ENCODE assay signal across 28 mouse cellular contexts in the genomic region with DNA sequence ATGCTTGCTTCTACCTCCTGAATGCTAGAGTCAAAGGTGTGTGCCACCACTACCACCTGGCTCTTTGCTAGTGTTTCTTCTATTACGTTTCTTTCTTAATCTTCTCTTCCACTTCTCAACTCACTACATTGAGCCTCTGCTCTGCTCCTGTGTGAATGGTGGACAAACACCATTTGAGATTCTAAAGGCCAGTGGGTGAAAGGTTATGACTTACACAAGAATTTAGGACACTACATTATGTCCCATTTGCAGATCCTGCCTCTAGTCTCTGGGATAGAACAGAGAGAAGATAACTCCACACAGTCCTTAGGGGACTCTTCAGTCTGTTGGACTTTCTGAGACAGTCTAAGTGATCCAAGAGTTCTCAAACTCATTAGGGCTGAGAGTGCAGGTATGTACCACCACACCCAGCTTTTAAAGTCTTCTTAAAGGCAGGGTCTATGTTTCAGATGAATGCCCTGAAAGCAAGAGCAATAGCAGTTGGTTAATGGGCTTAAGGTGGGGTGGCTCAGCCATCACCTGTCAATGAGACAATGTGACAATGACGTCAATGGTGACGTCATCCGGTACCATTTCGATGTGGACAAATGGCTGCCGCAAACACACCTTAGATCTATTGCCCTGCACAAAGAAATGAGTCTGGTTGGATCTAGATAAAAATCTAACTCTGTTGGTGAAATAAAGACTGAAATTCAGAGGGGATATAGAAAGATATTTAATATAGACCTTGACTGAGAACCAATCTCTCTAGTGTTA.
"Had no signal": no experiment of that assay in that cellular context is flagged by ENCODE, and none has a peak within 500 bp of the region (broad histone marks: within the 10 kb centered on the region; RNA-seq: fewer than 3 reads in every experiment).

No protein-coding gene starts in this region.

- H3K4me3 ChIP-seq: embryonic facial prominence, embryonic 10.5 days; embryonic facial prominence, embryonic 12.5 days; embryonic facial prominence, embryonic 13.5 days; embryonic facial prominence, embryonic 15.5 days; erythroblast, embryonic 14.5 days; forebrain, embryonic 10.5 days; forebrain, embryonic 12.5 days; forebrain, embryonic 13.5 days; forebrain, embryonic 15.5 days; gastrocnemius, adult 2 months had no signal

- H3K27me3 ChIP-seq: forebrain, embryonic 13.5 days; forebrain, embryonic 15.5 days had no signal

- ATAC-seq: forebrain, embryonic 13.5 days; forebrain, embryonic 14.5 days; forebrain, embryonic 15.5 days; forebrain, embryonic 16.5 days; forebrain, postnatal 0 days had no signal

- H3K4me1 ChIP-seq: embryonic facial prominence, embryonic 12.5 days; embryonic facial prominence, embryonic 15.5 days; forebrain, embryonic 12.5 days; forebrain, embryonic 13.5 days; forebrain, embryonic 15.5 days had no signal

- DNase-seq: cerebellum, adult 2 months; cerebellum, adult 8-10 months; cerebellum, adult 9-10 months; cerebellum, adult 9-11 months; cerebellum, postnatal 10 days; cerebellum, postnatal 14 days; cerebellum, postnatal 25 days; cerebellum, postnatal 36 days; embryo, embryonic 11 days; forebrain, postnatal 0 days; gastrocnemius, adult 2 months; gastrocnemius, postnatal 10 days; gastrocnemius, postnatal 14 days; gastrocnemius, postnatal 25 days; gastrocnemius, postnatal 36 days; heart, adult 11 months; heart, adult 18-20 months had no signal

- H3K4me2 ChIP-seq: embryonic facial prominence, embryonic 12.5 days; embryonic facial prominence, embryonic 13.5 days; embryonic facial prominence, embryonic 15.5 days; forebrain, embryonic 12.5 days; forebrain, embryonic 13.5 days; forebrain, embryonic 15.5 days had no signal

- H3K27ac ChIP-seq: embryonic facial prominence, embryonic 10.5 days; embryonic facial prominence, embryonic 12.5 days; embryonic facial prominence, embryonic 13.5 days; embryonic facial prominence, embryonic 15.5 days; forebrain, embryonic 10.5 days; forebrain, embryonic 12.5 days; forebrain, embryonic 13.5 days; forebrain, embryonic 15.5 days; gastrocnemius, adult 2 months had no signal

- H3K9me3 ChIP-seq: embryonic facial prominence, embryonic 10.5 days; embryonic facial prominence, embryonic 12.5 days; embryonic facial prominence, embryonic 13.5 days; embryonic facial prominence, embryonic 15.5 days; forebrain, embryonic 10.5 days; forebrain, embryonic 12.5 days; forebrain, embryonic 13.5 days; forebrain, embryonic 15.5 days had no signal

- H3K9ac ChIP-seq: embryonic facial prominence, embryonic 12.5 days; embryonic facial prominence, embryonic 13.5 days; embryonic facial prominence, embryonic 15.5 days; forebrain, embryonic 12.5 days; forebrain, embryonic 13.5 days; forebrain, embryonic 15.5 days; forebrain, postnatal 0 days had no signal

- H3K36me3 ChIP-seq: embryonic facial prominence, embryonic 10.5 days; embryonic facial prominence, embryonic 12.5 days; embryonic facial prominence, embryonic 13.5 days; embryonic facial prominence, embryonic 15.5 days; forebrain, embryonic 10.5 days; forebrain, embryonic 12.5 days; forebrain, embryonic 15.5 days had no signal
